Mouse (Mus musculus): ENCODE data around the gene Cntd1. TPM values are rescaled to one million over a fixed set of nuclear protein-coding genes. Genes with fewer than 3 reads are reported as not detected.

Gene Cntd1
- 0.07 and 0.19 TPM in 2 replicates for polyA plus RNA-seq (2012; rRNA removed; ENCODE audit: low replicate concordance)

DNA sequence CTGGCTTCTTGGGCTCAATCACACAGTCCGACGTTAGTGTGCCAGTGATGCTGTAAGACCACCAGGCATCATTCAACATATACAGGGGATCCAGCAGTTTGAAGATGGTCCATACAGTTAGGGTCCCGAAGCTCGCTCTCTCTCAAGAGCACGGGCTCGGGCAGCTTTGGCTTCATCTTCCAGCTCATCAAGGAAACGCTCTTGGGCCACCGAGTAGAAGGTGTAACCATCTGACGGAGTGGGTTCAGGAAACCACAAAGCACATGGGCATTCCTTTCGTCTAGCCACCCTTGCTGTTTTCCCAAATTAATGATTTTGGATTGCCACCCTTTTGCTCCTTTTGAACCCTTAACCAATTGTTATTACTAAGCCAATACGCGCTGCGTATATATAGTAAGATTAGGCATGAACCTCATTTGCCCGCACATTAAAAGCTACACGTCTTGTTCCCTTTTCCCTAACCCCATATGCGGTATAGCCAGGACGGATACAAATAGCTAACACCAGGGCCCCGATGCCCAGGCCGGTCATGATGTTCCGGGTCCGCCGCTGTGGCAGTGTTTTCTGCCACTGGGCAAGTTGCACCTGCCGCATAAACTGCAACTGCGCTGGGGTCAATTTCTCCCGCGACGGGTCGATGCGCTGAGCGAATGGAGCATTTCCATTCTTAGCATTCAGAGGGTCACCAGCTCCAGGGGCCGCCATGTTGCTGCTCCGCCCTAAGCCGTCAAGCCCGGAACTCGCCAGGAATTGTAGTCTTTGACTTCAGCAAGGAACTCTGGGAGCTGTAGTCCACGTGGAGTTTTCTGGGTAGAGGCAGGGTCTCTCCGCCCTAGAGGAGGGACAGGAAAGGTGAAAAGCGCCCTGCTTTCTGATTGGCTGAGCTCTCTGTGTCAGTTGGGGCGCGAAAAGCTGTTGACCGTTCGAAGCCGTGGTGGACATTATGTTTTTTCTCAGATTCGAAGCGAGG, at the start of gene Cntd1, which contains the start of gene Coa3:
TSS of gene Cntd1 (plus strand) at position 790 of the 970 bp plus-strand sequence.
TSS of gene Coa3 (minus strand) at position 892 of the 970 bp plus-strand sequence.

DNA sequence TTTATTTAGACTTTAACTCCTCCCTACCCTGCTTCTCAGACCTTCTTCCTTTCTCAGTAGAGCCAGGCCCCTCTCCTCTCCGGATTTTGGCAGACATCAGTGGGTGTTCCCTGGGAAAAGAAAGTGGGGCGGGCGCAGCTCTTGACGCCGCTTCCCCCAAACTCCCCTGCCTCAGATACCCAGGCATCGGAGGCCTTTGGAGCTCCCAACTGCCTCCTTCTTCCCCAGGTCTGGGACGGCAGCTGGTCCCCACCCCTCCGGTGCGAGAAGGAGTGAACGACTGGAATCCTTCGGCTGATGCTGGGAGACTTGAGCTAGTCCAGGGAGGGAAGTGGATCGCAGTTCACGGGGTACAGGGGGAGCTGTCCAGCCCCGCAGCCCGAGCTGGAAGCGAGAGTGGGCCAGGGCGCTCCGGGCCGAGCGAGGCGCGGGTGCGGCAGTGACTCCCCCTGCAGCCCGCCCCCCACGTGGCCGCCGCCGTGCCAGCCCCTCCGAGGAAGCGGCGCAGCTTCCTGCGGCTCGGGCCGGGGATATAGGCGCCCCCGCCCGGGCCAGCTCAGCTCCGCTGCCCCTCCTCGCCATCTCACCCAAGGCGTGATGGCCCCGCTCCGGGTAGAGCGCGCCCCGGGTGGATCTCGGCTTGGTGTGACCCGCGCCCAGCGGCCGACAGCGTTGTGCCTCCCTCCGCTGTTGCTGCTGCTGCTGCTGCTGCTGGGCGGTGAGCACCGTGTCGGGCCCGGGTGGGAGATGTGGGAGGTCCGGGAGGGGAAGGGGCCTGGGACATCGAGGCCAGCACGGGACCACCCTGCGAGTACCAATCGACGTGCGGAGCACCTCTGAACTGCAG, 32.7 kb upstream of the Cntd1 start, which contains the start of gene Ramp2:
TSS of gene Ramp2 (plus strand) at position 174 of the 847 bp plus-strand sequence.

GRCm38 (mm10) chr11:101253613-101254389, 25.0 kb upstream of the Cntd1 start, which contains the start of gene Vps25:
Vps25 (plus strand) TSS chr11:101253707.

DNA sequence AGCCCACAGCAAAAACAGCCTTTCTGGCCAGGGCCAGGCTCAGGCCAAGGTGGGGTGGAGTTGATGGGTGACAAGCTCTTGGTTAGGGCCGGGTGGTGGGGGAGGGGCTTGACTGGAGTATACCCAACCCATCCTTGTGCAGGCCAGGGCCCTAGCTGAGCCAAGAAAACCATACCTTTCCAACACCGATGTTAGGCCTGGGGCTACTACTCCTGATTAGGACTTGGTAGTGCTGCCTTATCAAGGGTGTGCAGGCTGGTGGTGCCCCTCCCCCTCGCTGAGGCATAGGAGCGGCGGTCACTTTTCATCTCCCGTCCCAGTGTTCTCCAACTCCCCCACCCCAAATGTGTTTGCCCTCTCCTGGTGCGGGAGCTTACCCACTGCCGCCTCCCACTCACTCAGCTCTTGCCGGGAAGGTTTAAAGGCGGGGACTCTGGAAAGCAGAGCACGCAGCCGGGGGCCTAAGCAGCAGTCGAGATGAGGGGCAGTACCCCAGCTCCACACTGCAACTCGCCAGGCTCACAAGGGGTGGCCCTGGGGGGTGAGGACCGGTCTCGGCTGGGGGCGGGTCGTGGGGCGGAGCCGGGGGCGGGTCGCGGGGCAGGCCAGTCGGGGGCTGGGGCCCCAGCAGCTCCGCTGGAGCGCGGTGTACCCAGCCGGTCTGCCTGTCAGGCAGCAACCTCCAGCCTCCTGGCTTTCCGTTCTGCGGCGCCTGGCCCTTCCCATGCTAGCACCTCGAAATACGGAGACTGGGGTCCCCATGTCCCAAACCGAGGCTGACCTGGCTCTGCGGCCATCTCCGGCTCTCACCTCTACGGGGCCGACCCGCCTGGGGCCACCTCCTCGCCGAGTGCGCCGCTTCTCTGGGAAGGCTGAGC, 18.6 kb upstream of the Cntd1 start, which contains the start of gene Wnk4:
TSS of gene Wnk4 (plus strand) at position 620 of the 878 bp plus-strand sequence.

GRCm38 (mm10) chr11:101302004-101302798, 23.4 kb downstream of the Cntd1 start, which contains the start of gene Becn1:
Becn1 (minus strand) TSS chr11:101302286.

GRCm38 (mm10) chr11:101315665-101316500, 37.1 kb downstream of the Cntd1 start, which contains the start of gene Psme3:
Psme3 (plus strand) TSS chr11:101316213.

DNA sequence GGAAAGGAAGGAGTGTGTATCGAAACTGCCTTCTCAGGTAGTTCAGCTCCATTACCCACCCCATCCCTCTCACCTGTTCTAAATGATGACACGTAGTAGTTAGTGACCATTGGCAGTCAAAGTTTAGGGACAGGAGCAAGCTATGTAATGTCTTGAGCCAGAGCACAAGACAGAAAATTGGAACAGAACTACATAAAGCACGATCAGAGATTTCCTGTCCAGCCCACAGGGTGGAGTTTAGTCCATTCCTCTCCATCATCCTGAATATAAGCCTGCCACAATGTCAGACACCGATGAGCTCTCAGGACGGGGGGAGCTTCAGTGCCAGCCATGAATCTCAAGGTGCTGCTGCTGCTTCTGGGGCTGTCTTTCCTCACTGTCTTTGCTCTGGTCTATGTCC, 46.0 kb downstream of the Cntd1 start, which contains the start of gene Aoc2:
TSS of gene Aoc2 (plus strand) at position 301 of the 400 bp plus-strand sequence.

GRCm38 (mm10) chr11:101330371-101330924, 51.6 kb downstream of the Cntd1 start, which contains the start of gene Aoc3:
Aoc3 (plus strand) TSS chr11:101330605.

Other genes starting within 250 kb of the Cntd1 start
- 48.5 and 52.4 TPM in 2 replicates for gene Naglu, start 209.0 kb upstream of the Cntd1 start, polyA plus RNA-seq (2012; rRNA removed; ENCODE audit: low replicate concordance)
- gene Hsd17b1, start 200.6 kb upstream of the Cntd1 start, polyA plus RNA-seq (2012; rRNA removed; ENCODE audit: low replicate concordance), result 0.33 and 0.55 TPM in 2 replicates
- gene Coasy, start 196.4 kb upstream of the Cntd1 start, polyA plus RNA-seq (2012; rRNA removed; ENCODE audit: low replicate concordance), result 96.2 and 105 TPM in 2 replicates
- gene Mlx, start 191.7 kb upstream of the Cntd1 start, polyA plus RNA-seq (2012; rRNA removed; ENCODE audit: low replicate concordance), result 59.2 and 60.4 TPM in 2 replicates
- 0.95 and 3.9 TPM in 2 replicates for gene Psmc3ip, start 183.6 kb upstream of the Cntd1 start, polyA plus RNA-seq (2012; rRNA removed; ENCODE audit: low replicate concordance)
- gene Retreg3, start 159.1 kb upstream of the Cntd1 start, polyA plus RNA-seq (2012; rRNA removed; ENCODE audit: low replicate concordance), result 76.7 and 88.6 TPM in 2 replicates
- gene Tubg1, start 159.1 kb upstream of the Cntd1 start, polyA plus RNA-seq (2012; rRNA removed; ENCODE audit: low replicate concordance), result 13.8 and 32.5 TPM in 2 replicates
- gene Tubg2, start 123.1 kb upstream of the Cntd1 start, polyA plus RNA-seq (2012; rRNA removed; ENCODE audit: low replicate concordance), result 1.4 and 5.3 TPM in 2 replicates
- gene Cntnap1, start 108.5 kb upstream of the Cntd1 start, polyA plus RNA-seq (2012; rRNA removed; ENCODE audit: low replicate concordance), result 8.3 and 16.6 TPM in 2 replicates
- gene Plekhh3, start 107.7 kb upstream of the Cntd1 start, polyA plus RNA-seq (2012; rRNA removed; ENCODE audit: low replicate concordance), result 30.1 and 55.2 TPM in 2 replicates
- gene Ccr10, start 103.6 kb upstream of the Cntd1 start, polyA plus RNA-seq (2012; rRNA removed; ENCODE audit: low replicate concordance), result 0.60 and 0.93 TPM in 2 replicates
- 44.1 and 55.6 TPM in 2 replicates for gene Ezh1, start 52.5 kb upstream of the Cntd1 start, polyA plus RNA-seq (2012; rRNA removed; ENCODE audit: low replicate concordance)
- 237 and 432 TPM in 2 replicates for gene Ramp2, start 33.0 kb upstream of the Cntd1 start, polyA plus RNA-seq (2012; rRNA removed; ENCODE audit: low replicate concordance)
- 110 and 112 TPM in 2 replicates for gene Vps25, start 25.3 kb upstream of the Cntd1 start, polyA plus RNA-seq (2012; rRNA removed; ENCODE audit: low replicate concordance)
- 1.4 and 19.8 TPM in 2 replicates for gene Wnk4, start 18.4 kb upstream of the Cntd1 start, polyA plus RNA-seq (2012; rRNA removed; ENCODE audit: low replicate concordance)
- 161 and 167 TPM in 2 replicates for gene Coa3, start 102 bp downstream of the Cntd1 start, polyA plus RNA-seq (2012; rRNA removed; ENCODE audit: low replicate concordance)
- gene Becn1, start 23.3 kb downstream of the Cntd1 start, polyA plus RNA-seq (2012; rRNA removed; ENCODE audit: low replicate concordance), result 87.7 and 120 TPM in 2 replicates
- gene Psme3, start 37.2 kb downstream of the Cntd1 start, polyA plus RNA-seq (2012; rRNA removed; ENCODE audit: low replicate concordance), result 61.9 and 67.1 TPM in 2 replicates
- 3.9 and 7.4 TPM in 2 replicates for gene Aoc2, start 46.1 kb downstream of the Cntd1 start, polyA plus RNA-seq (2012; rRNA removed; ENCODE audit: low replicate concordance)
- 254 and 817 TPM in 2 replicates for gene Aoc3, start 51.6 kb downstream of the Cntd1 start, polyA plus RNA-seq (2012; rRNA removed; ENCODE audit: low replicate concordance)
- gene G6pc, start 88.5 kb downstream of the Cntd1 start, polyA plus RNA-seq (2012; rRNA removed; ENCODE audit: low replicate concordance), result 0.08 and 0.09 TPM in 2 replicates
- gene Aarsd1, start 138.6 kb downstream of the Cntd1 start, polyA plus RNA-seq (2012; rRNA removed; ENCODE audit: low replicate concordance), result 29.0 and 32.6 TPM in 2 replicates
- 0.48 and 0.52 TPM in 2 replicates for gene Gm27029, start 145.8 kb downstream of the Cntd1 start, polyA plus RNA-seq (2012; rRNA removed; ENCODE audit: low replicate concordance)
- 15.6 and 20.5 TPM in 2 replicates for gene Rundc1, start 146.1 kb downstream of the Cntd1 start, polyA plus RNA-seq (2012; rRNA removed; ENCODE audit: low replicate concordance)
- gene Ptges3l, start 146.3 kb downstream of the Cntd1 start, polyA plus RNA-seq (2012; rRNA removed; ENCODE audit: low replicate concordance), result 9.3 and 9.4 TPM in 2 replicates
- 318 and 472 TPM in 2 replicates for gene Rpl27, start 163.3 kb downstream of the Cntd1 start, polyA plus RNA-seq (2012; rRNA removed; ENCODE audit: low replicate concordance)
- 66.3 and 93.8 TPM in 2 replicates for gene Ifi35, start 169.4 kb downstream of the Cntd1 start, polyA plus RNA-seq (2012; rRNA removed; ENCODE audit: low replicate concordance)
- 16.1 and 16.8 TPM in 2 replicates for gene Rnd2, start 186.0 kb downstream of the Cntd1 start, polyA plus RNA-seq (2012; rRNA removed; ENCODE audit: low replicate concordance)
- 140 and 206 TPM in 2 replicates for gene Vat1, start 187.2 kb downstream of the Cntd1 start, polyA plus RNA-seq (2012; rRNA removed; ENCODE audit: low replicate concordance)